Mouse (Mus musculus) brain, adult 2 months (tissue): ENCODE measurements around the gene Usp42.
A peak's percentile ranks its signal among the peaks of the same experiment; 100 is the strongest.

Experiments
- DNase-seq: peaks from one replicate; pipeline ENCODE4 v3.0.0; 2011; ENCODE audit warnings: low read depth, low spot score

Usp42 gene

GRCm38 (mm10) chr5:143690392-143690791, 41.7 kb downstream of the Usp42 start:
- DNase-seq, result peak; percentile 63

DNA sequence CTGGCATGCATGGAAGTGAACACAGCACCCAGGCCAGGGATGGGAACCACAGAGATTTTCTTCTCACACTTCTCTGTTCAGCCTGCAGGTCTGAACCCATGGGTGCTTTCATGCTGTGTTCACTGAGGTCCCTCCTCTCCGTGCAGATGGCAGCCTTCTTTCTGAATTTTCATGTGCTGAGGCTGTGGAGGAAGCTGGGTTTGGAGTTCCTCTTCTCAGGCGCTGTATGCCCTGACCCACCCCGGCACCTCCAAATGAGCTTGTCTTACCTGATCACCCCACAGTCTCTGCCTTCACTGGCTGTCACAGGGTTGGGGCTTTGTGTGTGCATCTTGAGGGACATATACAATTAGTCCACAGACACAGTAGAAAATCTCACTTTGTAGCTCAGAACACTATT, 44.5 kb downstream of the Usp42 start:
- DNase-seq, result no peak

DNA sequence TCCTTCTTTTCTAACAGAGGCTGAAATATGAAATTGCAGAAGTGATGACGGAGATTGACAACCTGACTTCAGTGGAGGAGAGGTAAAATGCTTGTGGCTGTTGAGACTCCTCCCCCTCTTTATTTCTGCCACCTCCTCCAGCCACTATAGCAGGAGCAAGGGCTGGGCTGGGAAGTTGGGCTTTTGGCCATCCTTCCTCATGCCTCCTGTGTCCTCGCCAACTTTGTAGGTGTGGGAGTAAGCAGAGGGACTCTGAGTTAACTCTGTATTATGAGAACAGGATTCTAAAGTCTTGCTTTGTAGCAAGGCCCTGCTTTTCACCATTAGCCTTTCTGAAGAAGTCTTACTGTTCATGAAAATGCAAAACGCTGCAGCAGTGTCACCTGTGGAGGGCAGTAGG, 45.6 kb downstream of the Usp42 start:
- DNase-seq, result peak; percentile 73

GRCm38 (mm10) chr5:143684911-143685390, 47.1 kb downstream of the Usp42 start:
- DNase-seq, result no peak

DNA sequence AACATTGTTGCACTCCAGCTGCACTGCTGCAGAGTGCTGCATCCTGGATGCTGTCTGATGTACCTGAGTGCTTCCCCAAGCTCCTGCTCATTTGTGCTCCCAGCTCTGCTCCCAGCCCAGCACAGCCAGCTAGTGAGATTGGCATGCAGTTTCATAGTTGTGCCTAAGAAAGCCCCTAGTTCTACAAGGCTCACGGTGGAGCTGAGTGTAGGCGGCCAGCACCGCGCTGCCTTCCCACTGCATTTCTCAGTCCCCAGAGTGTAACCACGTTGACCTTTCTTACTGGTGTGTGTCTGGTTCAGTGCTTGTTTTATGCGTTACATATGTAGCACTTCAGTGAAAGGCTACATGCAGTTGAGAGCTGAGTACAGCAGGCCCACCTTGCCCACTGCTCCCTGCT, 48.4 kb downstream of the Usp42 start:
- peak; percentile 49 for DNase-seq

DNA sequence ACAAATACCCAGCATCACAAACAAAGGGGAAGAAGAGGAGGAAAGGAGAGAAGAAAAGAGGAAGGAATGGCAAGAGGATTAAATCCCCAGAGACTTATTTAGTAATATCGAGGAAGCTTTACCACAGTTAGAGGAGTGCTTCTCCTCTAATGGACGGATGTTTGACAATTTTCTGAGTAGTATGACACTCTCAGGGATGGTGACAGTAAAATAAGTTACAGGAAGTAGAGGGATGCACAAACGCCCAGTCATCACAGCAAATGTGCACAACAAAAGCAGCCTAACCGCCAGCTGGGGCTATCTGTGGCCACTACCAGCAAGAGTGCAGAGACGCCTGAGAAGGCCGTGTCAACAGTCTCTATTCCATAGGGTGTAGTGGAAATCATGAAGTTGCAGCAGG, 52.4 kb downstream of the Usp42 start:
- DNase-seq, result no peak

DNA sequence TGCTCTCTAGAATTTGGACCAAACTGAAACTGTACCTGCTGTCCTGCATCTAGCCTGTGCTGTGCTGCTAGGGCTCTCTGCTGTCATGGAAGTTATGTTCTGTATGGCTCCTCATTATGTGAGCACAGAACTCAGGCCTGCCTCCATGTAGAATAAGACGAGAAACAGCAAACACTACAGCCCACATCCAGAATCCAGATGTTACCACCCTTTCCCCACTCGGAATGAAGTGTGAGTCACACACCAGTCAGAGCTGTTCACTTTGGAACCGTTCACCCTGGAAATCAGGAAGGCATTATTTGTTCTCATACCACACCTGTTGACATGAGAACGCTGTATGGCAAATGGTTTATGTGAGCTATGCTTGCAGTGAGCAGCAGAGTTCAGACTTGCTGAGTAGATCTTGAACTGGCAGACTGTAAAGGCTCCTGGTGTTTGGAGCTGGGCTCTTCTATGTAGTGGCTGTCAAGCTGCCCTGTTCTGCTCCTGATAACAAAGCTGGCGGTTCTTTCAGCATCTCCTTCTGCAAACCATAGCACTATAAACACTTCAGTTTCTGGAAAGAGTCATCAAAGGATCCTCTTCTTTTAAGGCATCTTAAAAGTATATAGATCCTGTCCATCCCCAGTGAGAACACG, 53.3 kb downstream of the Usp42 start:
- peak; percentile 54 for DNase-seq

- no peak for DNase-seq
Observed at GRCm38 (mm10) chr5:143677363-143677762, 54.7 kb downstream of the Usp42 start.

- DNase-seq, result no peak
Observed at GRCm38 (mm10) chr5:143676218-143676985, 55.7 kb downstream of the Usp42 start.

- DNase-seq, result no peak
Observed at GRCm38 (mm10) chr5:143674576-143674975, 57.5 kb downstream of the Usp42 start.

DNA sequence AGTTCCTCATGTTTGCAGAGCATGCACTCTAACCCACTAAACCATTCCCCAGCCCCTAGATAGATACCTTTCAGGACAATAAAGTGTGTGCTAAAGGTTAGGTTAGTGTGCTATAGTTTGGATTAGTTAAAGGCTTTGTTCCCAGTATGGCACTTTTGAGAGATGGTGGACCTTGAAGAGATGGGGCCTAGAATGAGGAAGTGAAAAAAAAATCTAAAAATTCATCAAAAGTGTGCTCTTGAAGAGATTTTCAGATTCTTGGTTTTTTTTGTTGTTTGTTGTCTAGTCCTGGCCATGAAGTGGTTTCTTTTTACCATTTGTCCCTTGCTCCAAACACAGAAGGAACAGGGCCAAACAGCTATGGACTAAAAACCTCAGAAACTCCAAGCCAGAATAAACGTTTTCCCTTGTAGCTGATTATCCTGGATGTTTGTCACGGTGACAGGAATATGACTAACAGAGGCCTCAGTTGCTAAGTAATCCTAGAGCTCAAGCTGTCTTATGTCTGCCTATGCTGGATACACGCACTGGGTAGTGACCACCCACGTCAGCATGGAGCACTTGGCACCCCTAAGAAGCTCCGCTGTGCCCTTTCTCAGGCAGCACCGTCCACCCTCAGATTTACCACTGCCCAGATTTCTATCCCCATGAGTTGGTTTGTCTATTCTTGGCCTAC, 61.2 kb downstream of the Usp42 start:
- peak; percentile 86 for DNase-seq

- DNase-seq, result no peak
Observed at GRCm38 (mm10) chr5:143669839-143670238, 62.2 kb downstream of the Usp42 start.

- no peak for DNase-seq
Observed at GRCm38 (mm10) chr5:143669393-143669792, 62.7 kb downstream of the Usp42 start.

DNA sequence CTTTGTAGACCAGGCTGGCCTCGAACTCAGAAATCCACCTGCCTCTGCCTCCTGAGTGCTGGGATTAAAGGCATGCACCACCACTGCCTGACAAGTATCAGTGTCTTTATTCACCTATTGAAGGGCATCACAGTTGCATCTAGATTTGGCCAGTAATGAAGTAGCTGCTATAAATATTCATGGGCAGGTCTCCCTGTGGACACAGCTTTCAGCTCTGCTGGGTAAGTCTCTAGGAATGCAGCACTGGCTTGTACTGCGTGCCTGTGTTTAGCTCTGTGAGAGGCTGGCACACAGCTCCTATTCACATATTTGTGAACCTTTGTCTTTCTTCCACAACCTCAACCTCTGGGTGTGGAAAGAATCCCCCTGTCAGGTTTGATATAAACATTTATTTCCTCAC, 63.2 kb downstream of the Usp42 start:
- DNase-seq, result no peak

GRCm38 (mm10) chr5:143666015-143666414, 66.1 kb downstream of the Usp42 start:
- no peak for DNase-seq

DNA sequence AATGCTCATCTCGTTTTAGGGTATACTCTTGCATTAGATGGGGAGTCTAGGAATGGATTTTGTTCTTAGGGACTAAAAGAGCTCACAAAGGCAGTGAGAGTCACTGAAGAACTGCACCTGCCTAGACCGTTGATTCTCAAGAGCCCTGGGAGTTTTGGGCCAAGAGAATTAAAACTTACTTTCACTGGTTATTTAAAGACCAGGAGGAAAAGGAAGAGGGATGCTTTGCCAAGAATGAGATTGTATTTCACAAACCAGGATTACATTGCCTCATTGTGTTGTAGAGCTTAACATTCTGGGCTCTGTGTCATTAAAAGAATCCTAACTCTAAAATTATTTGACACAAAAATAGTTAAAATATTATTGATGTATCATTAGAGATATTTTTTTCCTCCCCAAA, 66.5 kb downstream of the Usp42 start:
- no peak for DNase-seq

DNA sequence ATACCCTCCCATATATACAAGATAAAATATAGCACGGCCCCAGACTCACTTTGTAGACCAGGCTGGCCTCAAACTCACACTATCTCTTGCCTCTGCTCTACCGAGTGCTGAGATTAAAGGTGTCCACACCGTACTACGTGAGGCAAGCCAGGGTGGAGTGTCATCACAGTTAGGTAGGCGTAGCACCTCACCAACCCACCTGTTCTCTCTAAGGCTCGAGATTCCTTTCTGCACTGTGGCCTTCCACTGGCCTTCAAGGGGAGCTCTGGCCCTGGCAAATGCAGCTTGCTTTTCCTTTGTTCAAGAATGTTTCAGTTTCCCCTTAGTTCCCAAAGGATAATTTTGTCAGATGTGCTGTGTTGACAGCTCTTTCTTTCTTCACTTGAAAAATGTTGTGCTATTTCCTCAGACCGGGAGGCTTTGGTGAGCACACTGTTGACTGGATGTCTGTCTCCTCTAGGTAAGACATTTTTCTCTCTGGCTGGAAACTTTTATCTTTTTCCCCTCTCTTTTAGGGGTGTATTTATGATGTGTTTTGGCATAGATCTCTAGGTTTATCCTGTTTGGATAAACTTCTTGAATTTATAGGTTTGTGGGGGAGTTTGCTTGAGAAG, 68.9 kb downstream of the Usp42 start:
- DNase-seq, result no peak
